In genomic region chr4:128341315-128341714, GRCm38 (mm10) we compare ENCODE assay signal across 14 mouse cellular contexts.
DNase-seq lines count a peak whose midpoint lies in the region.
"Had no signal": no experiment of that assay in that cellular context is flagged by ENCODE, and none has a peak within 500 bp of the region (broad histone marks: within the 10 kb centered on the region; RNA-seq: fewer than 3 reads in every experiment).

No protein-coding gene starts in this region.

- DNase-seq in cerebellum, postnatal 10 days = peak; percentile 36 to 44
- DNase-seq in cerebellum, adult 8-10 months = no peak
- peak; percentile 29 for DNase-seq in layer of hippocampus, adult 9-11 months
- no peak for DNase-seq in layer of hippocampus, adult 11-12 months (ENCODE audit: low spot score)
- DNase-seq in right cerebral cortex, adult 18-20 months = peak; percentile 67
- no peak for DNase-seq in right cerebral cortex, postnatal 4 days
- DNase-seq in yolk sac, embryonic 10.5 days (ENCODE audit: low spot score) = no peak
- DNase-seq: adrenal gland, postnatal 10 days; cerebellum, adult 2 months; heart, postnatal 4 days; kidney, adult 8-10 months; kidney, postnatal 10 days; lung, adult 18-20 months; thymus, postnatal 14 days had no signal

Comparison
In these comparisons a context has a peak if more than half of its experiments do, and no peak if none do; other contexts are left out.
1. DNase-seq: peak in cerebellum, postnatal 10 days (2 of 2), layer of hippocampus, adult 9-11 months (single experiment) and right cerebral cortex, adult 18-20 months (single experiment); none in cerebellum, adult 8-10 months (single experiment), layer of hippocampus, adult 11-12 months (single experiment), right cerebral cortex, postnatal 4 days (single experiment) and yolk sac, embryonic 10.5 days (single experiment).